Mouse (Mus musculus): Measurements from ENCODE around the gene Efna1. TPM values are rescaled to one million over a fixed set of nuclear protein-coding genes. Genes with fewer than 3 reads are reported as not detected.

Efna1 gene
- total and polyA plus RNA-seq, 2 experiments: 22.1 to 73.1 TPM

- TF ChIP-seq POLR2A (IDR thresholded peaks at IDR 0.05; ENCODE audit: extremely low read depth, insufficient read depth, low read length) (no peak), CTCF (IDR thresholded peaks at IDR 0.05; ENCODE audit: low read depth, low read length) (peak; percentile 98)
- H3K79me2 ChIP-seq (ENCODE audit: control insufficient read depth, insufficient read depth, low read length): peaks cover 25% of the 10 kb centered on the region; the same call in 1 of the 2 replicates
- WGBS: 7% methylated on average over 20 of the region's 20 CpGs
- H3K36me3 ChIP-seq (ENCODE audit: control insufficient read depth, insufficient read depth, low read length): no peaks in the 10 kb centered on the region
- peaks cover 16% of the 10 kb centered on the region for H3K4me1 ChIP-seq (ENCODE audit: control insufficient read depth, insufficient read depth, low read length)
- DNase-seq (ENCODE audit: extremely low read depth, low read depth, low spot score): peak; percentile 77
- peak overlapping the region; percentile 33; the same call in 1 of the 2 replicates for H3K4me3 ChIP-seq (ENCODE audit: insufficient read depth, low read depth, low read length)
- H3K27ac ChIP-seq (replicated peaks; ENCODE audit: insufficient read depth, low read depth, low read length): peak overlapping the region; percentile 93
- H3K9ac ChIP-seq (ENCODE audit: low read depth, low read length): peak overlapping the region; percentile 66
- H3K27me3 ChIP-seq (ENCODE audit: control insufficient read depth, insufficient read depth, low read length): no peaks in the 10 kb centered on the region
These were observed 793 bp upstream of the Efna1 start for GRCm38 (mm10) chr3:89281579-89282290.

GRCm38 (mm10) chr3:89280050-89280605, 814 bp downstream of the Efna1 start:
- no peaks in the 10 kb centered on the region for H3K27me3 ChIP-seq (ENCODE audit: control insufficient read depth, insufficient read depth, low read length)
- under 1% methylated on average over 29 of the region's 29 CpGs for WGBS
- peak overlapping the region; percentile 94 for H3K27ac ChIP-seq (replicated peaks; ENCODE audit: insufficient read depth, low read depth, low read length)
- peaks cover 11% of the 10 kb centered on the region for H3K36me3 ChIP-seq (ENCODE audit: control insufficient read depth, insufficient read depth, low read length)
- DNase-seq (ENCODE audit: extremely low read depth, low read depth, low spot score): peak; percentile 96
- peaks cover 30% of the 10 kb centered on the region; the same call in 1 of the 2 replicates for H3K79me2 ChIP-seq (ENCODE audit: control insufficient read depth, insufficient read depth, low read length)
- H3K4me3 ChIP-seq (ENCODE audit: insufficient read depth, low read depth, low read length): peak overlapping the region; percentile 86
- 0 out of 2 replicates have a peak, but pooled peaks have one; percentile 42 for TF ChIP-seq POLR2A (IDR thresholded peaks at IDR 0.05; ENCODE audit: extremely low read depth, insufficient read depth, low read length)
- TF ChIP-seq CTCF (IDR thresholded peaks at IDR 0.05; ENCODE audit: low read depth, low read length): no peak
- H3K9ac ChIP-seq (ENCODE audit: low read depth, low read length): peak overlapping the region; percentile 77
- peaks cover 30% of the 10 kb centered on the region for H3K4me1 ChIP-seq (ENCODE audit: control insufficient read depth, insufficient read depth, low read length)

GRCm38 (mm10) chr3:89279153-89279890, 1.6 kb downstream of the Efna1 start:
- Histone ChIP-seq H3K4me1 (ENCODE audit: control insufficient read depth, insufficient read depth, low read length) (peaks cover 25% of the 10 kb centered on the region), H3K27me3 (ENCODE audit: control insufficient read depth, insufficient read depth, low read length) (no peaks in the 10 kb centered on the region), H3K27ac (replicated peaks; ENCODE audit: insufficient read depth, low read depth, low read length) (peak overlapping the region; percentile 94), H3K36me3 (ENCODE audit: control insufficient read depth, insufficient read depth, low read length) (peaks cover 15% of the 10 kb centered on the region), H3K4me3 (ENCODE audit: insufficient read depth, low read depth, low read length) (peak overlapping the region; percentile 86), H3K79me2 (ENCODE audit: control insufficient read depth, insufficient read depth, low read length) (peaks cover 33% of the 10 kb centered on the region; the same call in 1 of the 2 replicates), H3K9ac (ENCODE audit: low read depth, low read length) (peak overlapping the region; percentile 84)
- TF ChIP-seq CTCF (IDR thresholded peaks at IDR 0.05; ENCODE audit: low read depth, low read length) (no peak), POLR2A (IDR thresholded peaks at IDR 0.05; ENCODE audit: extremely low read depth, insufficient read depth, low read length) (peak; percentile 98)
- DNase-seq (ENCODE audit: extremely low read depth, low read depth, low spot score): peak; percentile 87
- 3% methylated on average over 35 of the region's 35 CpGs for WGBS

GRCm38 (mm10) chr3:89278643-89279042, 2.3 kb downstream of the Efna1 start:
- H3K9ac ChIP-seq (ENCODE audit: low read depth, low read length): peak overlapping the region; percentile 84
- H3K27ac ChIP-seq (replicated peaks; ENCODE audit: insufficient read depth, low read depth, low read length): peak overlapping the region; percentile 92
- TF ChIP-seq POLR2A (IDR thresholded peaks at IDR 0.05; ENCODE audit: extremely low read depth, insufficient read depth, low read length): no peak
- TF ChIP-seq CTCF (IDR thresholded peaks at IDR 0.05; ENCODE audit: low read depth, low read length): no peak
- H3K79me2 ChIP-seq (ENCODE audit: control insufficient read depth, insufficient read depth, low read length): peaks cover 33% of the 10 kb centered on the region; the same call in 1 of the 2 replicates
- no peaks in the 10 kb centered on the region for H3K27me3 ChIP-seq (ENCODE audit: control insufficient read depth, insufficient read depth, low read length)
- 17% methylated on average over 8 of the region's 8 CpGs for WGBS
- H3K36me3 ChIP-seq (ENCODE audit: control insufficient read depth, insufficient read depth, low read length): peaks cover 15% of the 10 kb centered on the region
- no peak for DNase-seq (ENCODE audit: extremely low read depth, low read depth, low spot score)
- H3K4me1 ChIP-seq (ENCODE audit: control insufficient read depth, insufficient read depth, low read length): peaks cover 22% of the 10 kb centered on the region
- peak overlapping the region; percentile 86 for H3K4me3 ChIP-seq (ENCODE audit: insufficient read depth, low read depth, low read length)

GRCm38 (mm10) chr3:89278107-89278506, 2.8 kb downstream of the Efna1 start:
- peaks cover 24% of the 10 kb centered on the region for H3K4me1 ChIP-seq (ENCODE audit: control insufficient read depth, insufficient read depth, low read length)
- WGBS: 7% methylated on average over 7 of the region's 7 CpGs
- H3K36me3 ChIP-seq (ENCODE audit: control insufficient read depth, insufficient read depth, low read length): peaks cover 20% of the 10 kb centered on the region
- peaks cover 33% of the 10 kb centered on the region; the same call in 1 of the 2 replicates for H3K79me2 ChIP-seq (ENCODE audit: control insufficient read depth, insufficient read depth, low read length)
- peak overlapping the region; percentile 84 for H3K9ac ChIP-seq (ENCODE audit: low read depth, low read length)
- TF ChIP-seq POLR2A (IDR thresholded peaks at IDR 0.05; ENCODE audit: extremely low read depth, insufficient read depth, low read length) (peak; percentile 83), CTCF (IDR thresholded peaks at IDR 0.05; ENCODE audit: low read depth, low read length) (no peak)
- peak; percentile 89 for DNase-seq (ENCODE audit: extremely low read depth, low read depth, low spot score)
- H3K4me3 ChIP-seq (ENCODE audit: insufficient read depth, low read depth, low read length): peak overlapping the region; percentile 86
- H3K27ac ChIP-seq (replicated peaks; ENCODE audit: insufficient read depth, low read depth, low read length): peak overlapping the region; percentile 92
- H3K27me3 ChIP-seq (ENCODE audit: control insufficient read depth, insufficient read depth, low read length): no peaks in the 10 kb centered on the region
